Mouse (Mus musculus): ENCODE data around the gene Ms4a4d. TPM values are rescaled to one million over a fixed set of nuclear protein-coding genes. Genes with fewer than 3 reads are reported as not detected.
A peak's percentile ranks its signal among the peaks of the same experiment; 100 is the strongest.

Ms4a4d gene
- polyA plus RNA-seq, 1 experiment from 2014 or later, result 3.8 TPM

DNA sequence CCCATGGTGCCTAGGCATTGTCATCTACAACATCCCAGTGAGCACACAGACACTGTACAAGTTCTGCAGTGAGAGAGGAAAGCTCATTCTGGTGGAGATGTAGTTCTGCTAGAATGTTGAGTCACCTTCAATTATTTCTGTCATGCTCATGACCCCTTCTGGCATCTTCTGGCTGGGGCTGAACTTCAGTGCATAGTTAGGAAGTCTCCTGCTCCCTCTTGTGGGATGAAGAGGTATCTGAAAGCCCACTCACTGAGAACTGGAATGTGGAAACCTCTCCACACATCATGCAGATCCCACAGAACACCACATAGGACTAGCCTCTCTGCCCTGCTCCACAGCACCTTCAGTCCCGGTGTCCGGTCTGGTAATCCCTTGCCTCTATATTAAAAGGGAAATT lies 65.4 kb downstream of the Ms4a4d start:
- Histone ChIP-seq H3K36me3 (ENCODE audit: insufficient read depth, low read length) (no peaks in the 10 kb centered on the region), H3K27ac (ENCODE audit: low read length) (no peak overlapping the region), H3K9ac (replicated peaks; ENCODE audit: low read depth) (no peak overlapping the region), H3K4me2 (replicated peaks; ENCODE audit: low read depth, low read length) (no peak overlapping the region), H3K27me3 (replicated peaks; ENCODE audit: insufficient read depth, low read length) (no peaks in the 10 kb centered on the region), H3K4me3 (ENCODE audit: low read depth, low read length) (no peak overlapping the region), H3K4me1 (ENCODE audit: insufficient read depth, low read depth, low read length) (no peaks in the 10 kb centered on the region), H3K9me3 (ENCODE audit: low read length) (no peaks in the 10 kb centered on the region)
- peak; percentile 41 for ATAC-seq
- peak; percentile 75 for TF ChIP-seq CTCF (IDR thresholded peaks at IDR 0.05)
- TF ChIP-seq EP300 (IDR thresholded peaks at IDR 0.05), result no peak
- peak; percentile 78 for DNase-seq (ENCODE audit: low spot score)
- WGBS, result 81% methylated on average over 2 of the region's 2 CpGs

DNA sequence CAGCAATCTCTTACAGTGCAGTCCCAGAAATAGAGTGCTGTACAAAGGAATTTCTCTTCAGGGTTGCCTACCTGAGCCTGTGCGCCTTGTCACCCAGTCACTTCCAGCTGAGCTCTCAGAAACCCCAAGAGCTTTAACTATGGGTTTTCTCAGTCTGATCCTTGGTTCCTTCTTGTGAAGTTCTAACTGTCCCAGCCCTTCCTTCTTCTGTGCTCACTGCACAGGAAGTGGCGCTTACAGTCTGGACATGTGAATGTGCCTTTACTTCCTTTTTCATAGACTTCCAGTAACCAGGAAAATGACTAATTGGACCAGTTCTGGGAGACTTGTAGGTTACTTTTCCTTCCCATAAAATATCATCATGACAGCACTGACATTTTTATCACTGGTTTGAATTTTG lies 68.0 kb downstream of the Ms4a4d start, which contains the start of gene Ms4a6d:
TSS of gene Ms4a6d (minus strand) at position 247 of the 400 bp plus-strand sequence.
- Histone ChIP-seq H3K4me2 (replicated peaks; ENCODE audit: low read depth, low read length) (no peak within 1 kb of the TSS), H3K27me3 (replicated peaks; ENCODE audit: insufficient read depth, low read length) (no peaks in the 10 kb centered on the region), H3K9me3 (ENCODE audit: low read length) (no peaks in the 10 kb centered on the region), H3K36me3 (ENCODE audit: insufficient read depth, low read length) (no peaks in the 10 kb centered on the region), H3K27ac (ENCODE audit: low read length) (no peak within 1 kb of the TSS), H3K9ac (replicated peaks; ENCODE audit: low read depth) (no peak within 1 kb of the TSS), H3K4me3 (ENCODE audit: low read depth, low read length) (no peak within 1 kb of the TSS), H3K4me1 (ENCODE audit: insufficient read depth, low read depth, low read length) (no peaks in the 10 kb centered on the region)
- WGBS, result 80% methylated on average over 2 of the region's 2 CpGs
- no peak for ATAC-seq
- TF ChIP-seq EP300 (IDR thresholded peaks at IDR 0.05) (no peak), CTCF (IDR thresholded peaks at IDR 0.05) (no peak)
- peak; percentile 19 for DNase-seq (ENCODE audit: low spot score)

Other genes starting within 250 kb of the Ms4a4d start
- 0.05 and 0.07 TPM in 2 replicates for gene Ms4a14, start 222.3 kb upstream of the Ms4a4d start, polyA plus RNA-seq (2015; fragmentation: Nextera tagmentation; extraction: Ambion mirVana)
- 11.2 and 12.6 TPM in 2 replicates for gene Ms4a7, start 200.7 kb upstream of the Ms4a4d start, polyA plus RNA-seq (2015; fragmentation: Nextera tagmentation; extraction: Ambion mirVana)
- gene Ms4a4a, start 161.3 kb upstream of the Ms4a4d start, polyA plus RNA-seq (2015; fragmentation: Nextera tagmentation; extraction: Ambion mirVana), result 5.6 and 6.6 TPM in 2 replicates
- 1.1 and 1.2 TPM in 2 replicates for gene Ms4a4c, start 132.0 kb upstream of the Ms4a4d start, polyA plus RNA-seq (2015; fragmentation: Nextera tagmentation; extraction: Ambion mirVana)
- gene Ms4a4b, start 93.2 kb upstream of the Ms4a4d start, polyA plus RNA-seq (2015; fragmentation: Nextera tagmentation; extraction: Ambion mirVana), result 1.7 and 2.4 TPM in 2 replicates
- 10.8 and 12.6 TPM in 2 replicates for gene Ms4a6c, start 67.4 kb upstream of the Ms4a4d start, polyA plus RNA-seq (2015; fragmentation: Nextera tagmentation; extraction: Ambion mirVana)
- gene Gm8369, start 50.9 kb upstream of the Ms4a4d start, polyA plus RNA-seq (2015; fragmentation: Nextera tagmentation; extraction: Ambion mirVana), result 0.14 and 0.20 TPM in 2 replicates
- gene Ms4a6b, start 20.3 kb upstream of the Ms4a4d start, polyA plus RNA-seq (2015; fragmentation: Nextera tagmentation; extraction: Ambion mirVana), result 5.2 and 7.1 TPM in 2 replicates
- gene Ms4a6d, start 68.0 kb downstream of the Ms4a4d start, polyA plus RNA-seq (2015; fragmentation: Nextera tagmentation; extraction: Ambion mirVana), result 11.6 and 12.0 TPM in 2 replicates
- gene Ms4a2, start 86.9 kb downstream of the Ms4a4d start, polyA plus RNA-seq (2015; fragmentation: Nextera tagmentation; extraction: Ambion mirVana), result 0.16 and 0.51 TPM in 2 replicates
- not detected in 2 replicates for gene Ms4a3, start 104.0 kb downstream of the Ms4a4d start, polyA plus RNA-seq (2015; fragmentation: Nextera tagmentation; extraction: Ambion mirVana)
- not detected in 2 replicates for gene Oosp2, start 123.8 kb downstream of the Ms4a4d start, polyA plus RNA-seq (2015; fragmentation: Nextera tagmentation; extraction: Ambion mirVana)
- not detected in 2 replicates for gene Oosp1, start 154.3 kb downstream of the Ms4a4d start, polyA plus RNA-seq (2015; fragmentation: Nextera tagmentation; extraction: Ambion mirVana)
- gene Oosp3, start 160.3 kb downstream of the Ms4a4d start, polyA plus RNA-seq (2015; fragmentation: Nextera tagmentation; extraction: Ambion mirVana), result not detected in 2 replicates
- gene Gif, start 210.8 kb downstream of the Ms4a4d start, polyA plus RNA-seq (2015; fragmentation: Nextera tagmentation; extraction: Ambion mirVana), result 10.9 and 15.7 TPM in 2 replicates
- 26.9 and 27.8 TPM in 2 replicates for gene Mrpl16, start 233.6 kb downstream of the Ms4a4d start, polyA plus RNA-seq (2015; fragmentation: Nextera tagmentation; extraction: Ambion mirVana)